Mouse (Mus musculus): Measurements from ENCODE around the gene Clec5a. TPM values are rescaled to one million over a fixed set of nuclear protein-coding genes. Genes with fewer than 3 reads are reported as not detected.

Clec5a gene
- total and polyA plus RNA-seq, 3 experiments = not detected

DNA sequence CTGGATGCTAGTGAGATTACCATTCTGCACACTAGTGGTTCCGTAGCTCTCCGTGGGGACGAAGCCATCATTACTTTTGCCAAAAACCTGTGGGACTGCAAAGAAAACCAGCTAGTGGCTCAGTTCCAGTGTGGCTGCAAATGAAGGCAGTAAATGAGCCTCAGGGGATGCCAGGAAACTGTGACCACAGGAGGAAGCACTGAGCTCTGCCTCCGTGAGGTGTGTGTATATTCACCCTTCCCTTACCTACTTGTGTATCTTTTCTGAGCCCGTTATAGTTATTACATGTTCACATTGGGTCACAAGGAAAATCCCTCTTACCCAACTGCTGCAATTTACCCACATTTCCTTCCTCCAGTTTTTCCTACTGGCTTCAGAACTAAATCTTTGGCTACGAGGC is 1.3 kb downstream of the Clec5a start:
- Histone ChIP-seq H3K36me3 (ENCODE audit: control insufficient read depth in 1 of 2, insufficient read depth in 2 of 2, low read length in 2 of 2) (no peaks in the 10 kb centered on the region), H3K9ac (ENCODE audit: control insufficient read depth, low read depth, low read length, poor library complexity, severe bottlenecking) (no peak overlapping the region), H3K4me3 (ENCODE audit: control insufficient read depth in 1 of 2, insufficient read depth in 1 of 2, low read depth in 2 of 2, low read length in 2 of 2) (no peak overlapping the region), H3K27me3 (ENCODE audit: control insufficient read depth in 1 of 2, insufficient read depth in 2 of 2, low read length in 2 of 2) (no peaks in the 10 kb centered on the region), H3K9me3 (replicated peaks; ENCODE audit: insufficient read depth, low read length) (no peaks in the 10 kb centered on the region), H3K79me2 (ENCODE audit: control insufficient read depth, insufficient read depth, low read length, poor library complexity) (no peaks in the 10 kb centered on the region), H3K4me1 (ENCODE audit: control insufficient read depth in 1 of 2, insufficient read depth in 2 of 2, low read length in 2 of 2) (no peaks in the 10 kb centered on the region), H3K27ac (ENCODE audit: control insufficient read depth, low read depth, low read length) (no peak overlapping the region)
- no peak for TF ChIP-seq TBP (IDR thresholded peaks at IDR 0.05; ENCODE audit: low read depth, low read length)
- no peak for DNase-seq (ENCODE audit: low read depth, low spot score)

DNA sequence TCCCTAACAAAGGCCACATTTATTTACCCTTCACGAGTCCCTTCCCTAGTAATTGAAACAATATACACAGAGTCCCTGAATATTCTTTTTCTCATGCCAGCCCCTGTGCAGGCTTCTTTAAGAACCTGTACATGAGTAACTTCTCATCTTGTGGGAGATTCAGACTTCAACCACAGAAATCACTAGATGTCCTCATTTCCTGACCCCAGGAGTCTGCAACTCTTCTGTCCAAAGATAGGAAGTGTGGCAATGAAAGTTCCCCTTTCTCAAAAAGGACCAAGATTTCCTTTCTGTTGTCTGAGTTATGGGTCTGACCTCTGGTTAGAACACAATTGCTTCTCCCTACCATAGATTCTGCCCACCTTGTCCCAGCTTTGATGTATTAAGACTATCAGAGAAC is 9.3 kb downstream of the Clec5a start:
- Histone ChIP-seq H3K79me2 (ENCODE audit: control insufficient read depth, insufficient read depth, low read length, poor library complexity) (no peaks in the 10 kb centered on the region), H3K36me3 (ENCODE audit: control insufficient read depth in 1 of 2, insufficient read depth in 2 of 2, low read length in 2 of 2) (no peaks in the 10 kb centered on the region), H3K27ac (ENCODE audit: control insufficient read depth, low read depth, low read length) (no peak overlapping the region), H3K9me3 (replicated peaks; ENCODE audit: insufficient read depth, low read length) (no peaks in the 10 kb centered on the region), H3K4me3 (ENCODE audit: control insufficient read depth in 1 of 2, insufficient read depth in 1 of 2, low read depth in 2 of 2, low read length in 2 of 2) (no peak overlapping the region), H3K4me1 (ENCODE audit: control insufficient read depth in 1 of 2, insufficient read depth in 2 of 2, low read length in 2 of 2) (no peaks in the 10 kb centered on the region), H3K27me3 (ENCODE audit: control insufficient read depth in 1 of 2, insufficient read depth in 2 of 2, low read length in 2 of 2) (no peaks in the 10 kb centered on the region), H3K9ac (ENCODE audit: control insufficient read depth, low read depth, low read length, poor library complexity, severe bottlenecking) (no peak overlapping the region)
- DNase-seq (ENCODE audit: low read depth, low spot score) = no peak
- TF ChIP-seq SMC3 (IDR thresholded peaks at IDR 0.05; ENCODE audit: low read depth, low read length) (no peak), USF1 (IDR thresholded peaks at IDR 0.05; ENCODE audit: low read depth, low read length) (no peak), EP300 (IDR thresholded peaks at IDR 0.05; ENCODE audit: low read depth in 1 of 2, low read length in 2 of 2) (no peak), MAZ (IDR thresholded peaks at IDR 0.05; ENCODE audit: low read depth, low read length) (no peak), KAT2A (conservative IDR thresholded peaks at IDR 0.05; ENCODE audit: low read depth, low read length) (no peak), USF2 (IDR thresholded peaks at IDR 0.05; ENCODE audit: borderline replicate concordance in 1 of 2, insufficient read depth in 1 of 2, low read depth in 1 of 2, low read length in 2 of 2) (no peak), UBTF (IDR thresholded peaks at IDR 0.05; ENCODE audit: borderline replicate concordance, insufficient read depth, low read depth, low read length) (no peak), ZMIZ1 (IDR thresholded peaks at IDR 0.05; ENCODE audit: low read depth, low read length) (no peak), HCFC1 (IDR thresholded peaks at IDR 0.05; ENCODE audit: low read depth, low read length) (no peak), ETS1 (IDR thresholded peaks at IDR 0.05; ENCODE audit: low read depth, low read length) (no peak), NELFE (IDR thresholded peaks at IDR 0.05; ENCODE audit: low read depth, low read length) (no peak), E2F4 (IDR thresholded peaks at IDR 0.05; ENCODE audit: borderline replicate concordance, low read depth, low read length) (no peak), ZKSCAN1 (IDR thresholded peaks at IDR 0.05; ENCODE audit: low read depth, low read length) (no peak), GATA1 (IDR thresholded peaks at IDR 0.05; ENCODE audit: low read depth, low read length) (no peak), CHD1 (IDR thresholded peaks at IDR 0.05; ENCODE audit: low read depth, low read length) (no peak)

All from MEL (cell line).